9 mouse cellular contexts compared by ENCODE assay signal in the genomic region with DNA sequence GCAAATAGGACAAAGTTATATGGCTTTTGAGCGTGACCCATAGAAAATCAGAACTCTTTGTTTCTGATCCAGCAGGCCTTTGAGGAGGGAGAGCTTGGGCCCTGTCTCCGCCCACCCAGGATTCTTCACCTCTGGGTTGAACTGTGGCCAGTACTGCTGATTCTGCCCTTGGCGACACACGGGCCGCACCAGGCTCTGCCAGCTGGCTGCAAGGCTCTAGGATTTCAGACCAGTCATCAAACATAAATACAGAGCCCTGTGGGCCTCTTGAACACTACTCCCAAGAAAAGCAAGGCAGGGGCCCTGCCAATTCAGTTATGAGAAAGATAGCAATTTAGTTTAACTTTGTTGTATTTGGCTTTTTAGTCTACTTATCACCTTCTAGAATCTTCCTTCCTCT.
DNase-seq lines count a peak whose midpoint lies in the region; ATAC-seq and TF ChIP-seq lines count a peak whose summit lies in the region.
"Had no signal": no experiment of that assay in that cellular context is flagged by ENCODE, and none has a peak within 500 bp of the region (broad histone marks: within the 10 kb centered on the region; RNA-seq: fewer than 3 reads in every experiment).

No protein-coding gene starts in this region.

- 0 out of 2 replicates have a peak overlapping the region, but pooled peaks have one; percentile 13 for H3K27ac ChIP-seq in forebrain, embryonic 10.5 days
- H3K27ac ChIP-seq in forebrain, postnatal 0 days (ENCODE audit: low read depth, low read length), result no peak overlapping the region
- H3K27ac ChIP-seq in stomach, embryonic 15.5 days, result peak overlapping the region; percentile 9; the same call in 1 of the 2 replicates
- H3K27ac ChIP-seq in stomach, postnatal 0 days (replicated peaks), result no peak overlapping the region
- peak overlapping the region; percentile 72 for H3K27ac ChIP-seq in heart, embryonic 16.5 days (ENCODE audit: low read length)

- no peaks in the 10 kb centered on the region for H3K9me3 ChIP-seq in forebrain, embryonic 10.5 days
- no peaks in the 10 kb centered on the region for H3K9me3 ChIP-seq in forebrain, postnatal 0 days (ENCODE audit: low read length)
- no peaks in the 10 kb centered on the region for H3K9me3 ChIP-seq in stomach, embryonic 15.5 days
- H3K9me3 ChIP-seq in stomach, postnatal 0 days (ENCODE audit: control insufficient read depth, low read length), result no peaks in the 10 kb centered on the region
- H3K9me3 ChIP-seq in heart, embryonic 16.5 days (replicated peaks; ENCODE audit: control insufficient read depth, low read length), result no peaks in the 10 kb centered on the region
- H3K9me3 ChIP-seq: heart, embryonic 15.5 days had no signal

- TF ChIP-seq EP300 in stomach, postnatal 0 days (optimal IDR thresholded peaks at IDR 0.05), result no peak

- H3K27me3 ChIP-seq in forebrain, embryonic 10.5 days (ENCODE audit: poor library complexity, severe bottlenecking), result peaks cover 4% of the 10 kb centered on the region; the same call in 1 of the 2 replicates
- no peaks in the 10 kb centered on the region for H3K27me3 ChIP-seq in forebrain, postnatal 0 days (ENCODE audit: insufficient read depth, low read length)
- H3K27me3 ChIP-seq in stomach, embryonic 15.5 days (replicated peaks), result no peaks in the 10 kb centered on the region
- H3K27me3 ChIP-seq in stomach, postnatal 0 days (ENCODE audit: control insufficient read depth, insufficient read depth, low read length), result no peaks in the 10 kb centered on the region
- no peaks in the 10 kb centered on the region for H3K27me3 ChIP-seq in heart, embryonic 16.5 days (ENCODE audit: control insufficient read depth, insufficient read depth, low read length)
- H3K27me3 ChIP-seq: heart, embryonic 15.5 days had no signal

- no peak for DNase-seq in forebrain, embryonic 10.5 days (ENCODE audit: extremely low spot score, low spot score)
- no peak for DNase-seq in forebrain, postnatal 0 days
- no peak for DNase-seq in stomach, postnatal 0 days (ENCODE audit: low spot score)
- DNase-seq in ovary, postnatal 36 days (ENCODE audit: low spot score), result peak; percentile 58
- no peak for DNase-seq in embryo, embryonic 9.5 days (ENCODE audit: extremely low spot score)
- DNase-seq in embryo, embryonic 10 days (ENCODE audit: low spot score), result no peak

- WGBS in forebrain, embryonic 10.5 days, result 84% methylated on average over 5 of the region's 5 CpGs
- WGBS in forebrain, postnatal 0 days, result 54% methylated on average over 5 of the region's 5 CpGs
- 57% methylated on average over 5 of the region's 5 CpGs for WGBS in stomach, embryonic 15.5 days
- 46% methylated on average over 5 of the region's 5 CpGs for WGBS in stomach, postnatal 0 days
- WGBS in heart, embryonic 16.5 days, result 55% methylated on average over 5 of the region's 5 CpGs

- H3K4me1 ChIP-seq in forebrain, embryonic 10.5 days, result peaks cover 28% of the 10 kb centered on the region
- 0 out of 2 replicates have a peak, but pooled peaks cover 2% of the 10 kb centered on the region for H3K4me1 ChIP-seq in forebrain, postnatal 0 days (ENCODE audit: insufficient read depth)
- H3K4me1 ChIP-seq in stomach, embryonic 15.5 days, result peaks cover 13% of the 10 kb centered on the region
- 0 out of 2 replicates have a peak, but pooled peaks cover 5% of the 10 kb centered on the region for H3K4me1 ChIP-seq in stomach, postnatal 0 days (replicated peaks; ENCODE audit: control insufficient read depth, insufficient read depth)
- peaks cover 22% of the 10 kb centered on the region for H3K4me1 ChIP-seq in heart, embryonic 16.5 days (ENCODE audit: control insufficient read depth, insufficient read depth, low read length)

- no peak for TF ChIP-seq CTCF in forebrain, postnatal 0 days (IDR thresholded peaks at IDR 0.05; ENCODE audit: low read depth)
- no peak for TF ChIP-seq CTCF in stomach, postnatal 0 days (IDR thresholded peaks at IDR 0.05; ENCODE audit: low read depth)

- no peak overlapping the region for H3K4me2 ChIP-seq in forebrain, postnatal 0 days (ENCODE audit: low read depth)
- H3K4me2 ChIP-seq in stomach, embryonic 15.5 days, result no peak overlapping the region
- no peak overlapping the region for H3K4me2 ChIP-seq in stomach, postnatal 0 days (replicated peaks; ENCODE audit: low read depth)
- no peak overlapping the region for H3K4me2 ChIP-seq in heart, embryonic 16.5 days (ENCODE audit: low read depth, low read length)

- no peak for ATAC-seq in forebrain, postnatal 0 days
- no peak for ATAC-seq in stomach, embryonic 15.5 days (ENCODE audit: insufficient read depth, low FRiP score, low read depth)
- ATAC-seq in stomach, postnatal 0 days (ENCODE audit: low FRiP score, low TSS enrichment), result no peak
- no peak for ATAC-seq in heart, embryonic 16.5 days (replicated peaks; ENCODE audit: extremely low read depth, insufficient read depth, low FRiP score)

- no peak overlapping the region for H3K4me3 ChIP-seq in forebrain, embryonic 10.5 days
- H3K4me3 ChIP-seq in forebrain, postnatal 0 days (ENCODE audit: low read depth, low read length), result no peak overlapping the region
- no peak overlapping the region for H3K4me3 ChIP-seq in stomach, embryonic 15.5 days (replicated peaks)
- no peak overlapping the region for H3K4me3 ChIP-seq in stomach, postnatal 0 days (ENCODE audit: low read depth, low read length)
- no peak overlapping the region for H3K4me3 ChIP-seq in heart, embryonic 16.5 days (ENCODE audit: low read length)
- H3K4me3 ChIP-seq: heart, embryonic 15.5 days had no signal

- no peak overlapping the region for H3K9ac ChIP-seq in forebrain, postnatal 0 days
- no peak overlapping the region for H3K9ac ChIP-seq in stomach, embryonic 15.5 days
- no peak overlapping the region for H3K9ac ChIP-seq in stomach, postnatal 0 days (ENCODE audit: low read length)
- 0 out of 2 replicates have a peak overlapping the region, but pooled peaks have one; percentile 8 for H3K9ac ChIP-seq in heart, embryonic 16.5 days (ENCODE audit: low read length)
- H3K9ac ChIP-seq: heart, embryonic 15.5 days had no signal

- H3K36me3 ChIP-seq in forebrain, embryonic 10.5 days (replicated peaks), result no peaks in the 10 kb centered on the region
- no peaks in the 10 kb centered on the region for H3K36me3 ChIP-seq in forebrain, postnatal 0 days (ENCODE audit: insufficient read depth)
- H3K36me3 ChIP-seq in stomach, embryonic 15.5 days, result no peaks in the 10 kb centered on the region
- H3K36me3 ChIP-seq in stomach, postnatal 0 days (ENCODE audit: control insufficient read depth, insufficient read depth, low read length), result no peaks in the 10 kb centered on the region
- H3K36me3 ChIP-seq in heart, embryonic 16.5 days (ENCODE audit: control insufficient read depth, insufficient read depth), result no peaks in the 10 kb centered on the region
- H3K36me3 ChIP-seq: heart, embryonic 15.5 days had no signal

Comparison
In these comparisons a context has a peak if more than half of its experiments do, and no peak if none do; other contexts are left out.
1. H3K27ac ChIP-seq: peak in forebrain, embryonic 10.5 days (single experiment), stomach, embryonic 15.5 days (single experiment) and heart, embryonic 16.5 days (single experiment); none in forebrain, postnatal 0 days (single experiment) and stomach, postnatal 0 days (single experiment).